ENCODE assay signal across 15 mouse cellular contexts in the genomic region with DNA sequence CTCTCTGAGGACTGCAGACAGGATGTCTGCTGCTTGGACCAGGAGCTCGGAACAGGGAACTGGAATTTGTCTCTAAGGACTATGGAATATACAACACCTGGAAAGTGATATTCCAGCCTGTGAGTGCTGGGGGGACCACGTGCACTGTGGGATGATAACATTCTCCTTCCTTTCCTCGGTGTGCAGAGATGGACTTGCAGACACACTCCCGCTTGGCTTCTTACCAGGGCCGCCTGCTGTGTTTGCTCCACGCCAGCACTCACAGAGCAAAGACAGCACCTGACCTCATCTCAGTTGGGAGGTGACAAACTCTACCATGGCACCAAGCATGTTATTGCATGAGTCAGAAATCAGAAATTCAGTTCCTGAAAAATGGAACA. TPM values are rescaled to one million over a fixed set of nuclear protein-coding genes. Genes with fewer than 3 reads are reported as not detected.
DNase-seq lines count a peak whose midpoint lies in the region; TF ChIP-seq lines count a peak whose summit lies in the region.
"Had no signal": no experiment of that assay in that cellular context is flagged by ENCODE, and none has a peak within 500 bp of the region (broad histone marks: within the 10 kb centered on the region; RNA-seq: fewer than 3 reads in every experiment).

No protein-coding gene starts in this region.

- no peak for TF ChIP-seq CTCF in thymus, adult 2 months (IDR thresholded peaks at IDR 0.05; ENCODE audit: borderline replicate concordance, control insufficient read depth, extremely low read depth, insufficient read depth, low read length, poor library complexity)

- intact Hi-C loops in gastrocnemius, postnatal 14 days (cut with DNase I; ENCODE audit: low total_unique reads) = no loop called here
- intact Hi-C loops in heart, postnatal 14 days (cut with DNase I) = no loop called here

- H3K4me1 ChIP-seq in thymus, adult 2 months (replicated peaks; ENCODE audit: control insufficient read depth, insufficient read depth, low read length) = peaks cover 11% of the 10 kb centered on the region
- H3K4me1 ChIP-seq: megakaryocyte, embryonic 14.5 days had no signal

- no peak overlapping the region for H3K4me3 ChIP-seq in thymus, adult 2 months (ENCODE audit: control insufficient read depth, insufficient read depth, low read length)
- H3K4me3 ChIP-seq: embryonic facial prominence, embryonic 15.5 days; forebrain, embryonic 15.5 days; kidney, embryonic 15.5 days; lung, embryonic 15.5 days; megakaryocyte, embryonic 14.5 days had no signal

- no peaks in the 10 kb centered on the region for H3K36me3 ChIP-seq in thymus, adult 2 months (ENCODE audit: control insufficient read depth, insufficient read depth, low read length)
- H3K36me3 ChIP-seq: embryonic facial prominence, embryonic 15.5 days; forebrain, embryonic 15.5 days; kidney, embryonic 15.5 days; lung, embryonic 15.5 days had no signal

- TF ChIP-seq POLR2A in thymus, adult 2 months (IDR thresholded peaks at IDR 0.05; ENCODE audit: control insufficient read depth, extremely low read depth, insufficient read depth, low read length, poor library complexity) = no peak

- H3K27ac ChIP-seq in thymus, adult 2 months (ENCODE audit: control insufficient read depth, insufficient read depth, low read length) = no peak overlapping the region
- H3K27ac ChIP-seq: embryonic facial prominence, embryonic 15.5 days; forebrain, embryonic 15.5 days; kidney, embryonic 15.5 days; lung, embryonic 15.5 days had no signal

- WGBS in thymus, adult 2 months = 87% methylated on average over 6 of the region's 6 CpGs

- no peaks in the 10 kb centered on the region for H3K27me3 ChIP-seq in thymus, adult 2 months (ENCODE audit: control insufficient read depth, insufficient read depth, low read length)
- H3K27me3 ChIP-seq: embryonic facial prominence, embryonic 15.5 days; forebrain, embryonic 15.5 days; kidney, embryonic 15.5 days; lung, embryonic 15.5 days; Patski had no signal

- DNase-seq in cerebellum, postnatal 36 days = peak; percentile 72
- no peak for DNase-seq in cerebellum, adult 9-11 months
- DNase-seq in NIH3T3 (ENCODE audit: low read depth) = peak; percentile 34
- DNase-seq in gastrocnemius, postnatal 14 days = peak; percentile 69
- DNase-seq in heart, postnatal 14 days = peak; percentile 51 to 75
- DNase-seq in lung, postnatal 14 days = no peak
- DNase-seq in retina, embryonic 14.5 days (ENCODE audit: low spot score) = no peak
- DNase-seq in thymus, adult 2 months = no peak
- DNase-seq: adrenal gland, adult 2 months had no signal

RNA-seq across cellular contexts. Expression of gene Map10, which starts 7.0 kb away (rescaled TPM):
- total RNA-seq in gastrocnemius, postnatal 14 days (2021) = 1 to 10 TPM; 3.1 TPM
- total RNA-seq in heart, postnatal 14 days (2021) = 1 to 10 TPM; 3.8 to 4.3 TPM
- polyA plus RNA-seq in thymus, adult 2 months (2012; rRNA removed) = 1.5 and 2.5 TPM in 2 replicates
- polyA plus RNA-seq: Patski had no signal

Comparison
In these comparisons a context has a peak if more than half of its experiments do, and no peak if none do; other contexts are left out.
1. DNase-seq: peak in cerebellum, postnatal 36 days (2 of 2), NIH3T3 (single experiment), gastrocnemius, postnatal 14 days (single experiment) and heart, postnatal 14 days (2 of 2); none in cerebellum, adult 9-11 months (single experiment), lung, postnatal 14 days (single experiment), retina, embryonic 14.5 days (single experiment) and thymus, adult 2 months (single experiment).